Mouse (Mus musculus) fibroblast of lung, adult 2 months (primary cell): ENCODE measurements around the gene Gnaz.
A peak's percentile ranks its signal among the peaks of the same experiment; 100 is the strongest.
"Not testable (repeated sequence)": the region's sequence is repeated elsewhere in the genome, so short reads cannot be mapped to it uniquely, and the experiment has no call there.

Source experiments
- DNase-seq: peaks from one replicate; pipeline ENCODE4 v3.0.0-alpha.2; 2011; ENCODE audit warnings: low read depth

The Gnaz gene

DNA sequence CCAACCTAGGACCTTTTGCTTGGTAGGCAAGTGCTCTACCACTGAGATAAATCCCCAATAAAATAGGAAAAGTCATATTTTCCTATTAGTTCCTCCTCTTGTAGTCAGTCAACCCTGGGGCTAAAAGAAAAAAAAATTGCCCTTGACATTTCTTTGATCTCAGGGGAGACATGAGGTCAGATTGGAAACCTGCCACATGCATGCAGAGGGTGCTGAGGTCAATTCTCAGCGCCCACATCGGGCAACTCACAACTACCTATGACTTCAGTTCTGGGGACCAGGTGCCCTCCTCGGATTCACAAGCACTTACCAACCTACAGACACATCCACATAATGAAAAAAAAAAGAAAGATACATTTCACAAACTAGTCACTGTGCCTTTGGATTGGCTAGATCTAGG, 63.3 kb downstream of the Gnaz start:
- DNase-seq: no peak

DNA sequence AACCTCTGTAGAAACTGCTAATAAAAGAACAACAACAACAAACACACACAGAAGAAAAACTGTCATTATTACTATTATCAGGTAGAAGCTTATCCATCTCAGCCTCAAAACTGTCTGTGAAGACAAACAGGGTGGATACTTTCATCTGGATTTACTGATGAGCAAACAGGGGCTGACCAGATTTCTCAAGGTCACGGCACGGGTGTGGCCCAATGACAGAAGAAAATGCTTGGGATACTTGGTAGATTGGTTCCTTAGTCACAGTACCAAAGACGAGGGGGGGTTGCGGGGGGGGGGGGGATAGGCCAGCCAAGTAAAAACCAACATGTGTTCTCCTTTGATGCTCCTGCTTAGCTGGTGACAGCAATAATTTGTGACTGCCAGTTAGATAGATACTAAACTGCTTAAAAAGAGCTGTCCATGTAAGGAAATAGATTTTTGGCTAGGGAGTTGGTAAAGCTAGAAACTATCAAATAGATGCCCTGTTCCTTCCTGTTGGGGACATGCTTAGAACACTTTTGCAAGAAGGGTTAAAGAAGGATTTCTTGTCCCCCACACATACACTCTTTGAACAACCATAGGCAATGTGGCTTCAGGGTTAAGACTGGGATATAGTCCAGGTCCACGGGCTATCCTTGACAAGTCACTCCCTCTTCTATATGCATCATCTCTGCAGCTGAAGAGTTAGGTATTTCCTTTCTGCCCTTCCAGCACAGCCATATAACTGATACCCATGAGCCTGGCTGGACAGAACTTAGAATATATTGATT, 64.6 kb downstream of the Gnaz start:
- DNase-seq: no peak

DNA sequence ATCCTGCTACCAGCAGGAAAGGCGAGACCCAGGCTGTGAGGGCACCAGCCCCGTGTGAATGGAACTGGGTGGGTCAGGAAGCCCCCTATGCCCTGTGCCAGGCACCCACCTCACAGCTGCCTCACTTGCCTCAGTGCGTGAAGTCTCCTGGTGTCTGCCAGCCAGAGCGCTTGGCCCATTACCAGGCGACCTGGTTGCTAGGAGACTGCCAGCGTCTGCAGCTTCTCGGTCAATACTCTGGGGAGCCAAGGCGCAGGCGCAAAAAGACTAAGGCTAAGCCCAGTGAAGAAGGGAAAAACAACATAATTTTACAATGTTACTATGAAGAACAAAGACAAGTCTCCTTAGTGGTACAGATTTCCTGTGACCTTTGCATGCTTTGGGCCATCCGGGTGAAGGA, 65.4 kb downstream of the Gnaz start, which contains the start of gene Rsph14:
Gene Rsph14 (minus strand): TSS at position 192 of the 400 bp plus-strand sequence.
- DNase-seq: peak; percentile 33

- peak; percentile 85 for DNase-seq
Measured at GRCm38 (mm10) chr10:75036883-75037379, 70.0 kb downstream of the Gnaz start, which contains the start of gene Rab36. Rab36 (plus strand) TSS chr10:75037058.

DNA sequence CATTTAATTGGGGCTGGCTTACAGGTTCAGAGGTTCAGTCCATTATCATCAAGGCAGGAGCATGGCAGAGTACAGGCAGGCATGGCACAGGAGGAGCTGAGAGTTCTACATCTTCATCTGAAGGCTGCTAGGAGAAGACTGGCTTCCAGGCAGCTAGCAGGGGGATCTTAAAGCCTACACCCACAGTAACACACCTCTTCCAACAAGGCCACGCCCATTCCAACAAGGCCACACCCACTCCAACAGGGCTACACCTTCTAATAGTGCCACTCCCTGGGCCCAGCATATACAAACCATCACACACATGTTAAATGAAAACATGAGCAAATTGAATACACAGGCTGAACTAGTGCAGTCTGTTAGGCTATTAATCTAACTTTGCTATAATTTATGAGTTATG, 75.1 kb downstream of the Gnaz start:
- not testable (repeated sequence) for DNase-seq

DNA sequence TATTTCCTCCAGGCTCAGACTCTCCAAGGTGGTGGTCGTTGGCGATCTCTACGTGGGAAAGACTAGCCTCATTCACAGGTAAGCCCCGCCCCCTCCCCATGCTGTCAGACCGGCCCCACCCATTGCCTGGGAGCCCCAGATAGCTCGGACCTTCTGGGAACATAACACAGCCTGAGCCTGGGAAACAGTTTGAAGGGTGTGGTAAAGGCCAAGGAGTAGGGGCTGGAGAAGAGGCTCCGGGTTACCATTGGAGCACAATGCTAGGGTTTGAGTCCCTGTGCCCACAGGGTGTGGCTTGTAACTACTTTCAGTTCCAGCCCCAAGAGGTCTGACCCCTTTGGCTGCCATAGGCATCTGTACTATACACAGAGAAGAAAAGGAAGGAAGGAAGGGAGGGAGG, 77.5 kb downstream of the Gnaz start:
- no peak for DNase-seq

DNA sequence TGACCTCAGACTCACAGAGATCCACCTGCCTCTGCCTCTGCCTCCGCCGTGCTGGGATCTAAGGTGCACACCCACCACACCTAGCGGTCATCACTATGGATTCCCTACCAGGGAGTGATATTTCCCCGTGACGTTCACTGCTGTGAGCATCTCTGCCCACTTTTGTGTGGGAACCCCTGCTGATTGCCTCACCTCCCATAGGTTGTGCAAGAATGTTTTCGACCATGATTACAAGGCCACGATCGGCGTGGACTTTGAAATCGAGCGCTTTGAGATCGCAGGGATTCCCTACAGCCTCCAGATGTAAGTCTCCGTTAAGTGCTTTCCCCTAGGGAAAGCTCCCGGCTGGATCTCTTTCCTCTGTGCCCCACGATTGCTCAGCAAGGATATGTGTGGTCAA, 78.9 kb downstream of the Gnaz start:
- no peak for DNase-seq

DNA sequence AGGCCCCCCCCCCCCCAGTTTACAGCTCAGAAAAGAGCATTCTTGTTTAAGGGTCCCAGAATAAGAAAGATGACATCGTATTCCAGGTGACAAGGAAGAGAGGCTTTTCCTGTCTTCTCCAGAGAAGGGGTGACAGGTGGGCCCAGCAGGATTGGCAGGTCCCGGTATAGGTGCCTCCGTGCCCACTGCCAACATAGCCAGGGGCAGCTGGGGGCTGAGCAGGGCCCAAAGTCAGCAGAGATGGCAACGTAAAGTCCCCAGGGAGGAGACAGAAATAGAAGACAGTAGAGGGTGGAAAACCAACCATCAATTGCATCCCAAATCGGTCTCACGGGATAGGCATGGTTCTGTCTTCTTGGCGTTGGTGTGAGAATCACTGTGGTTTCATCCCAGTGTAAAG, 81.7 kb downstream of the Gnaz start:
- no peak for DNase-seq

- no peak for DNase-seq
Measured at GRCm38 (mm10) chr10:75051364-75052074, 84.5 kb downstream of the Gnaz start.

DNA sequence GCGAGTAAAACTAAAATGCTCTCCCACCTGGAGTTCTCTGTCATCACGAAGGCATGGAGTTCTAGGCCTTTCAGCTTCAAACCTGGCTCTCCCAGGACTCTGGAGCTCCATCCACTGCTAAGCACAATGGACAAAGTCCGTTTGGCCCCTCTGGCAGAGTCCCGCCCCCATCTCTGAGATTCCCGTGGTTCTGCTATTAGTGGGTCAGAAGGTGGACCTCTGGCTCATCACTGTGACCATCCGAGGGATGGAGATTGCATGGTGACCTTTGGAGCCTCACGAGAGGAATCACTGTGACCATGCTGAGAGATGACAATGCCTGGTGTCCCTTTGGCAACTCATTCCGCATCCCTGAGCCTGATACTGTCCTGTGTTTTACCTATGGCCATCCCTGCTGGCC, 85.9 kb downstream of the Gnaz start:
- DNase-seq: no peak

GRCm38 (mm10) chr10:75053655-75054054, 86.7 kb downstream of the Gnaz start:
- DNase-seq: no peak

- no peak for DNase-seq
Measured at GRCm38 (mm10) chr10:75054125-75054524, 87.1 kb downstream of the Gnaz start.

GRCm38 (mm10) chr10:75055672-75056071, 88.7 kb downstream of the Gnaz start:
- no peak for DNase-seq

DNA sequence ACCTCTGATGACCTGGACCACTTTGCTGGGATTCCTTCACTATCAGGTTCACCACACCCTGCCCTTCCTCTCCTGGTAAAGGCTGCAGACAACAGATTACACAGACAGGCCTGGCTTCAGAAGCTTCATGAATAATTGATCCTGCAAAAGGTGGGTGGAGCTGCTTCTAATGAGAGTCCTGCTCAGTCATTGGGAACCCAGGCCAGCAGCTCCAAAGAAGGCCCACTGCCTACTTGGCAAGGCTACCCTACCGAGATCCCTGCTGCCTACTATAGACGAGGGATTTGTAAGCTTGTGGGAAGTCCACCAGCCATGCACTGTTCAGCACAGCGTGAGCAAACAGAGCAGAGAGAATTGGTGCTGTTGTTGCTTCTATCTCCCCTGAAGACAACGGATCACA, 89.3 kb downstream of the Gnaz start:
- DNase-seq: no peak

DNA sequence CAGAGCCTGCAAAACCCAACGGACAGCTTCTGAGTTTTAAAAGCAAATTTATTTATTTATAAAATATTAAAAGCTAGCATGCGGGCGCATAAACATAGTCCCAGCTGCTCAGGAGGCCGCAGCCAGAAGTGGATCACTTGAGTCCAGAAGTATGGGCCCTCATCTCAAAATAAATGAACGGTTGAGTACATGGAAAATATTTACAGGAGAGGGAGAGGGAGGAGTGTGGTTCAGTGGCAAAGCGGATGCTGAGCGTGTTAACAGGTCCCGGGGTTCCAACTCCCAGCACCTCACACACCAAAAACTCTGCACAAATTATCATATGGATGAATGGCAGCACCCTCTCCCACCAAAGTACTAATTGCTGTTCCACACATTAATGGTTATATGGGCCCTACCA, 91.4 kb downstream of the Gnaz start:
- DNase-seq: no peak

DNA sequence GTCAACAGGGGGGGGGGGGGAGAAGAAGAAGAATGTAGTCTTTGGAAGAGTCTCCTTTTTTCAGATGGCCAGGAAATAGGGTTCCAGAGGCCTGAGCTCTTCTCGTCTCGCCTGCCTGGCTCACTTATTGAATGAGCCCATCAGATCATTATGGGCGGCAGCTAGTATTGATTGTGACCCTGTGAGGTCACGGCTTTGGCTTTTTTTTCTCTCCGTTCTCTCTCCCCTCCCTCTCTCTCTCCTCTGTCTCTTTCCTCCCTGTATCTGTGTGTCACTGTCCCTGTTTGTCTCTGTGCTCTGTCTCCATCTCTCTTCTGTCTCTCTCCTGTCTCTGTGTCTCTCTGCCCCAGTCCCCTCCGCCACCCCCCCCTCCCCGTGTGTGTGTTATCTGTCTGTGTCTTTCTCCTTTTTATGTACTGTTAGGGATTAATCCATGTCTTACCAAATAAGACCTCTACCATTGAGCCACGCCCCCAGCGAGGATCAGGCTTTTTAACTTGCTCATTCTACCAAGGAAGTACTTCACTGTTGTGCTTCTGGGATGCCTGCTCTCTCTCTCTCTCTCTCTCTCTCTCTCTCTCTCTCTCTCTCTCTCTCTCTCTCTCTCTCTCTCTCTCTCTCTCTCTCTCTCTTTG, 91.9 kb downstream of the Gnaz start:
- DNase-seq: no peak

DNA sequence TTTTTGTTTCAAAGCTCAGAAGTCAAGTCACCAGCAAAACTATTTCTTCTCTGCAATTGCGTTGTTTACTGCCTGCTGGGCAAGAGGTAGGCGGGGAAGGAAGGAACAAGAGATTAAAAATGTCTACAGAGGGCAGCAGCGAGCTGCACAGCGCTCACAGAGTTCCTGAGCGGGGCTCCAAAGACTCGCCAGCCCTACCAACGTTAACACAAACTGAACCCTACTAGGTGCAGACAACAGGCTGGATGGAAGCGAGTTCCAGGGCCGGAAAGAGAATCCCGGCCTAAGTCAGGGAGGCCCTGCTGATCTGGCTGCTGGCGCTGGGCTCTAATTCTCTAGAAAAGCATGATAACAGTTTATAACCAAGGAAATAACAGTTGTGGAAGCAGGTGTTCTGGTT, 92.4 kb downstream of the Gnaz start:
- DNase-seq: peak; percentile 61

- no peak for DNase-seq
Measured at GRCm38 (mm10) chr10:75060217-75060842, 93.4 kb downstream of the Gnaz start, which contains the start of gene Bcr. Bcr (plus strand) TSS chr10:75060592.

- no peak for DNase-seq
Measured at GRCm38 (mm10) chr10:75060843-75061235, 93.9 kb downstream of the Gnaz start.

GRCm38 (mm10) chr10:75061341-75062188, 94.6 kb downstream of the Gnaz start:
- no peak for DNase-seq

DNA sequence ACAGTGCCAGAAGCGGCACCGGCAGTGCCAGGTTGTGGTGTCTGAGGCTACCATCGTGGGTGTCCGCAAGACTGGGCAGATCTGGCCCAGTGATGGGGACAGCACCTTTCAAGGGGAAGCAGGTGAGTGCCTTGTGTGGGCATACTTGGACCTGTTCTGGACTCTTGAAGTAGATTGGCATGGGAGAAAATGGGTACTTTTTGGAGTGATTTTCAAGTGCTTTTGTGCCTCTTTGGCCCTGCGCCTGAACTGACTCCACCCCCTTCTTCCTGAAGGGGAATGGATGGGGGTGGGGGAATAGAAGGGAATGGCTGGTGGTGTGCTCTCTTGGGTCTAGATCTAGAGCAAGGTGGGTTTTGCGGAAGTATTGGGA, 95.2 kb downstream of the Gnaz start:
- DNase-seq: no peak
